Mouse (Mus musculus): ENCODE measurements at regions not wholly inside any gene's neighbourhood (a gene's known extent, or its start where the extent isn't known, plus 50 kb on each side); places are given as distances from the start of the nearest gene placed in this dataset.
A peak's percentile ranks its signal among the peaks of the same experiment; 100 is the strongest.
"Not testable (repeated sequence)": the region's sequence is repeated elsewhere in the genome, so short reads cannot be mapped to it uniquely, and the experiment has no call there.

DNA sequence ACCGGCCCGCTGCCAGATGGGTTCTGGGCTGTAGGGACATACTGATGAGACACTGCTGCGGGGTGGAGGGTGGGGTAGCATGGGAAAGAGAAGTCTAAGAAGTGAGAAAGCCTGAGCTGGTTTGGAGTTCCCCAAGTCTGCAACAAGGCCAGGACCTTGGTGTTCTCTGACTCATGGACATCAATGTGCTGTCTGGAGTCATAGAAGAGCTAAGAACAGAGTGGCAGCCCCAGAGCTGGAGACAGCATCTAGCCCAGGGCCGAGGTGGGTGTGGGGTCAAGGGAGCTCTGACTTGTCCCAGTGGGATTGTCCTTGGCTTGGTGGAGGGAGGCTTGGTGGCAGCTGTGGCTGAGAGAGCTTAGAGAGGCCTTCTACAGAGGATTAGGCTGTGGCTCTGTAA, 600.4 kb upstream of the Klhl29 start:
- intact Hi-C loops (cut with DNase I): no loop called here
- DNase-seq: no peak

DNA sequence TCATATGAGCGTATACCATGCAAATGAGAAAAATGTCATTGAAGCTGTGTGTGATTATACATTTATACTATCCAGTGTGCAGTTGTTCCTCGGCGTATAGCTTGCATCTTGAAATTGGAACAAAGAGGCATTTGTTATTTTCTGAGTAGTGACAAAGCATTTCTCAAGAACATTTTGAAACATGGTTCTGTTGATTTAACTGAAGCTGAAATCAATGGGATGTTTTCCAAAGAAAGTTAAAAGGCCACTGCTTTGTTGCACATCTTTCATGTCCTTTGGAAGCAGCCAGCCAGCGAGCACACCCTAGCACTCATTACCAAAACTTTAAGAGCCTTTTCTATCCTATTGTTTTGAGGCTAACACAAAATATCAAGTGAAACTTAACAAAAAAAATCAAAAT, 594.1 kb upstream of the Klhl29 start:
- DNase-seq: no peak
- intact Hi-C loops (cut with DNase I): no loop called here

DNA sequence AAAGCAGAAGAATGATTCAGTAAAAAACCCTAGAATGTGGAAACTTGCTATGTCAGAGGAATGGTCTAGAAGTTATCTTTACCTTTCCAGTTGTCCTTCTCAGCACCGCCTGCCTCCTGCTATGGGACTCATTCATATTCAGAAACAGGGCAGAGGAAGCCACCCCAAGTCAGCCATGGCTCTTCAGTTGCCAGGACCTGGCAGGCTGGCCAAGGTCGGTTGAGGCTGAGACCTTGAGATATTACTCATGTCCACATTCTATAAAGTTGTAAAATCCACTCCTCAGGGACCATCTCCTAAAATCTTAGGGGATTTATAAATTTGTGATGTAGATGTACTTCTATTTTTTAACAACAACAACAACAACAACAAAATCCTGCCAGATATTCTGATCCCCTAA, 580.7 kb upstream of the Klhl29 start:
- intact Hi-C loops (cut with DNase I): no loop called here
- no peak for DNase-seq

DNA sequence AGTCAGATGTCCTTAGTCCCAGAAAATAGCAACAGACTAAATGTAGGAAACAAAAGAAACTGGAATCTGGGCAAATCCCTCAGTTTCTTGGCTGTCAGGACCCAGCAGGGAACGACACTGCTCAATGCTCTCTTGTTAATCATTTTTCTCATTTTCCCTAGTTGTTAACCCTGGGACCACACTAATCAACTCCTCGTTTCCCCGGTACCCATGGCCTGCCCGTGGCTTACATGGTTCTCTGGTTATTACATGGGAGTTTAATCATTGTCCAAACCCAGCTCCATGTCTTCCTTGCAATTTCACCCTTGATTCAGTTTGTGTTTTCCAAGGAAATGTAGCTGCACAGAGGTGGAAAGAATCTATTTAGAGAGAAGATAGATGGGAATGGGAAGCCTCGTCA, 580.1 kb upstream of the Klhl29 start:
- DNase-seq: no peak
- intact Hi-C loops (cut with DNase I): no loop called here

DNA sequence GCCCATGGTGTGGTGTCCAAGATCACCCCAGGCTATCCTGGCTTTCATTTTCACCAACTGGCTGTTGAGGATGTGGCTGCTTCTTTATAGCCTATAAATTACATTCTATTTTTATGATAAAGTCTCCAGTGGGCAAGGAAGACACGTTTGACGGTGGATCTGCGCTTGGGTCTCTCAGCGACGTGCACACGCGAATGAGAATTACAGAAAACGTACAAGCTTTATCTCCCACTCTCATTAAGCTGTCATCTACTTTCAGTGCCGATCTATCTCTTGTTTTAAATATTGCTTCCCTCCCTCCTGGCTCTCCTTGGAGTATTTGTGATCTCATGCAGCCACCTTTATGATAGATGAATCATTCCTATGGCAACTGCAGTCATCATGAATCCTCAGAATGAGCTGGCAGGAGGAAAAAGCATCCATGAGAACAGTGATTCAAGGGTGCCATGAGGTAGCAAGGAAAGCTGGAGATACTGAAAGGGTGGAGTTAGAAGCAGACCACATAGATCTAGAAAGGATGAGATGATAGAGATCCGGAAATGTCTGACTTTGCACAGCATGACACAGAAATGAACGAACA, 568.0 kb upstream of the Klhl29 start:
- DNase-seq: no peak
- intact Hi-C loops (cut with DNase I): no loop called here

DNA sequence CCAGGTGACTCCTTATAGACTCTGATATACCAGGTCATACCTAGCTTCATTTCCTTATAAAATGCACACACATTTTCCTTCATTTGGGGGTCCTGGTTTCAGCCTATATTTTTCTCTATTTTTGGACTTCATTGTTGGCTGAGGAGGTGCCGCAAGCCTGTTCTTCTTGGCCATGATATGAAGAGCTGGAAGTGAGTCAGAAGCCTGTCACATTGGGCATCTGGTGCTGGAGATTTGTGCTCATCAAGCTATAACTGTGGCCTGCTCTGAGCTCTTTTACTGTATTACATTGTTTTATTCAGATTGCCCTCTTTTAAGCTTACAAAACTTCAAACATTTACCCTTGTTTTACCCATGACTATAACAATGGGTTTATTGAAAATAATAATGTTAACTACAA, 545.8 kb upstream of the Klhl29 start:
- DNase-seq: peak; percentile 44
- intact Hi-C loops (cut with DNase I): no loop called here

DNA sequence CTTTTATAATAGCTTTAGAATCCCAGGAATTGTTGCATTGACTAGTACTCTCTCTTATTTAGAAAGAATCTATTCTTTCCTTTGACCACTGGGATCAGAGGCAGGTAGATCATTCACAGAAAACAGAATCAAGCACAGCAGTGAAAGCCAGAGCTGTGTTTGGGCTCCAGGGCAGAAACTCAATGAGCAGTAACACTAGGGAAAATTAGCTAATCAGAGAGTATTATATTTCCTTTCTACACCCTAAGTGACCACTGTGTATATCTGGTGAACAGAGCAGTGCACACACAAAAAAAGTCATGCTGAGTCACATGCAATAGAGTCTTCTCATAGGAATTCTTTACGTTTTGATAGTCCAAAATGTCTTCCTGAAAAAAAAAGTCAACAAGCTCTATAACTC, 542.5 kb upstream of the Klhl29 start:
- intact Hi-C loops (cut with DNase I): no loop called here
- DNase-seq: no peak

DNA sequence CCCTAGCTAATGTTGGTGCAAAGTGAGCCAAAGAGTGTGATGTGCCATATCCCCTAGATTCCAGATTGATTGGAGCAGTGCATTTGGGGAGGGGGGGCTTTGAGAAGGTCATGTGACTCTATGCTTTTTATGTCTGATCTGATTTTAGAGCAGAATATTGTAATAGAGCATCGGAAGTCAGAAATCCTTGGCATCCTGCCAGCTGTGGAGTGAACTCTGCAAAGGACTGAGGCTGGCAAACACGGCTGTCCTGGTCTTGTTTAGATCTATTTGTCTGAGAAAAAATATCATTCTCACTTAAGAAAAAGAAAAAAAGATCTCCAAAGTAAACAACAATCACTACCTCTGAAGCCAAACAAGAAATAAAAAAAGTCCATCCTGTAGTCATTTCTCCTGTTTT, 530.8 kb upstream of the Klhl29 start:
- intact Hi-C loops (cut with DNase I): no loop called here
- peak; percentile 31 for DNase-seq

DNA sequence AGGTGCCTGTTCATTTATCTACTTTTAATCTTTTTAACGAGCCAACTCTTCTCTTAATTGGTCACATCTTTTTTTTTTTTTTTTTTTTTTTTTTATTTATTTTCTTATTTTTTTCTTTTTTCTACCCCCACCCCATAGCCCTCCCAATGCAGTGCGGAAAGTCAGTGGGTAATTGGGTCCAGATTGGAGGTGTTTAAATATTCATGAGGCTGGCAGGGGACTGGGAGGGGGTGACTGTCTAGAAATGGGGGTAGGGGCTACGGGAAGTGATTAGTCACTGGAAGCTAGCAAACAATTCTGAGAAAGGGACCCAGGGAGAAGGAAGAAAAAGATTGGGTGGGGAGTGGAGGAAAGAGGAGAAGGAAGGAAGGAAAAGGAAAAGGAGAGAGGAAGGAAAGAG, 516.3 kb upstream of the Klhl29 start:
- intact Hi-C loops (cut with DNase I); DNase-seq: not testable (repeated sequence)

DNA sequence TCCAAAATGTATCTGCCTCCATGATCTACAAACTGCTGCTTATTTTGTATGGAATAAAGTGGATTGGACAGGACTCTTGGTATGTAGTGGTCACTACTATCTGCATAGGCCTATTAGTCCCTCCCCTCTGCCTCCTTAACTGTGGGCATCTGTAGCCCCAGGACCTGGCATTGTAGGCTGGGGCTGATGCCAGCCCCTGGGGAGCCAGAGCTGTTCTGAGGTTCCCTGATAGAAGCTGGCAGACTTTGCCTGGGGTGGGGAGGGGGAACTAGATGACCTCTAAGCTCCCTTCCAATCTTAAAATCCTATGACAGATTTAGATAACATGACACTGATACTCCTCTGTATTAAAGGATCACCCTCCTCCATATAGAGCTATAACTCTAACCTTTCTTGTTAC, 491.2 kb upstream of the Klhl29 start:
- DNase-seq: peak; percentile 39
- intact Hi-C loops (cut with DNase I): no loop called here

DNA sequence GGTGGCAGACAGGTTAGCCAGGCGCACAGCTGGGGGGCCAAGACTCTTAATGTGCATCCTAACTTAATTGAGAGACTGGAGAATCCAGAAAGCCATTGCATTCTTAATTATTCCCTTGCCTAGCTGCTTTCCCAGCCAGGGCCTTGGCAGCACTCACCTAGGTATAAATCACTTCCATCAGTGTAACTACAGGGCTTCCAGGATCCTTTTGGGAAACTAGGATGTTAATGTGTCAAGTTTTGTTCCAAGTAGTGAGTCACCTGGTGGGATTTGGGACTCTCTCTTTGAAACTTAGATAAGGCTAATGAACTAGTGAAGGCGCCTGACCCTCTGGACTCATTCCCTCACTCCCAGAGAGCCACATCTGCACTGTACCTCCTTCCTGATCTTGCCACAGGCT, 484.3 kb upstream of the Klhl29 start:
- intact Hi-C loops (cut with DNase I): no loop called here
- DNase-seq: no peak

DNA sequence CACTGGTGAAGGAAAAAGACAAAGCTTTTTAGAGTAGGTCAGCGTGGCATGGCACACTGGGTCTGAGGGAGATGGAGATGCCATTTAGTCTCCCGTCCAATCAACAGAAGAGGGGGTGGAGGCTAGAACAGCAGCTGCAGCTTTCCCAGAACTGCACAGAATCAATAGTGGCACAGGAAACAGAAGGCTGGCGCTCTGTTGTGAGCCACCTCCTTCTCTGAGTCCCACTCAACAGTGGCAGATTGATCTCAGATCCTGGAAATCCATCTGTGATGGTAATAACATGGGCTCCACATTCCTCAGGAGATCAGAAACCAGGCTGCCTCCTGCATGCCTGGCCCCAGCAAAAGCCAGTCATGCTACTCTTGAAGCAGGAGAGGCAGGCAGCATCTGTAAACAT, 480.9 kb upstream of the Klhl29 start:
- intact Hi-C loops (cut with DNase I): no loop called here
- DNase-seq: peak; percentile 31

DNA sequence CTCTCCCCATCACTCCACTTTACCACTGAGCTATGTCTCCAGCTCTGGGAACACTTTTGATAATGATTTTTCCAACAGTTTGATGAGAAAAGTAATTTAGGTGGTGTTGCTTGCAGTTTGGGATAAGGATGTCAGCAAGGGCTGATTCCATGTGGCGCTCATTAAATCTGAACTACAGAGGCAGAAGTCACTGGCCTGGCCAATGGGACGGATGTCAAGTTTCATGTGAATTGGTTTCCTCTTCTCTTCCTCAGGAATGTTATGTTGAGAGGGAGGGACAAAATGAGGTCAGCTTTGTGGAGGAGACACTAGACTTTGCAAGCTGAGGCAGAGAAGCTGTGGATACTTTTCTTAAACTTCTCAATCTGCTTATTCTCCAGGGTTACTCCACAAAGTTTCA, 434.9 kb upstream of the Klhl29 start:
- intact Hi-C loops (cut with DNase I): no loop called here
- no peak for DNase-seq

DNA sequence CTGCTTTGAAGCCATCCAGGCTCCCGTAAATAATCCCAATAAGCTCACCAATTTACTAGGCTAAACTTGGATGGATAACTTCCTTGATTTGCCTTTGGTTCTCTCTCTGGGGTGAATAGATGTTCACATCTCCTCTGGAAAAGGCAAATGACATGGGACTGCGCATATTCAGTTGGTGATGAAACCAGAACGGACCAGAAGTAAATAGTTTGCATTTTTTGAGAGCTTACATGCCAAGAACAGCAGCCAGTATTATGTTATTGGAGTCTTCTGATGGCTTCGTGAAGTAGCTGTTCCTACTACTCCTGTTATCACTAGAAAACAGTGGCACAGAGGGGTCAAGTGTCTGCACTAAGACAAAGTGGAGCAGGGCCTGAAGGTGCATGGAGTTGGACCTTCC, 434.5 kb upstream of the Klhl29 start:
- DNase-seq: no peak
- intact Hi-C loops (cut with DNase I): no loop called here

DNA sequence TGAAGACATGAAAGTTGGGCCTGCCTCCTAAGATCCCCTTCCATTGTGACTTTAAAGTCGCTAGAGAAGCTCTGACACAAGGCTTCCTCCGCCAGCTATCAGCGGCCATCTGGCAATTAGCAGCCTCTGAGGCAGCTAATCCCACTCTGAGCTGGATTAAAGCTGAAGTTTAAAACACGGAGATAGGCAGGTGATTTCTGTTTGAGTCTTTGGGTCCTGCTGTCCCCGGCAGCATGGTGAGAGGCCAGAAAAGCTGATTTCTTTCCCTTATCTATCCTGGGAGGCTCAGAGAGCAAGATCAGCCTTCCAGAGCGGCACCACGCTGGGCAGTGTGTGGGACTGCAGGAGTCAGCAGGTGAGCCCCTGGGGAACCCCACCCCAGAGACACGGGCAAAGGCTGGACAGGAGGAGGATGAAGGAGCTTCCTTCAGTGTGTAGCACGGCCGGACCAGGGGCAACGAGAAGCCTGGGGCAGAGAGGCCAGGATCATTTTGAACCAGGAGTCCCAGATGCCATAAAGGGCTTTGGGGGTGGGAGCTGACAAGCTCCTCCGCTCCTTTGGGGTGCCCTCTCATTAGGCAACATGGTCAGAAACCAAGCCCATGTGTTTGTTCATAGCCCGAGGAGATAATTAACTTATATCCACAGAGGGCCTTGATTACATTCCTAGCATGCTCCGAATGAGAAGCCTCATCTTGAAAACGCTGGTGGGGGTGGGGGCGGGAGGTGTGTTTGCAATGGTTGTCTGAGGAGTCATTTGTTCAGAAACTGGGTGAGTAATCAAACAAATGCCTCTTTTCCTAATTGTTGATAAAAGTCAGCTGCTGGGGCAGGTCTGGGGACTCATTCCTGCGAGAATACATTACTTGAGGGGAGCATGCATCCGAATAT, 432.8 kb upstream of the Klhl29 start:
- peak; percentile 9 for DNase-seq

DNA sequence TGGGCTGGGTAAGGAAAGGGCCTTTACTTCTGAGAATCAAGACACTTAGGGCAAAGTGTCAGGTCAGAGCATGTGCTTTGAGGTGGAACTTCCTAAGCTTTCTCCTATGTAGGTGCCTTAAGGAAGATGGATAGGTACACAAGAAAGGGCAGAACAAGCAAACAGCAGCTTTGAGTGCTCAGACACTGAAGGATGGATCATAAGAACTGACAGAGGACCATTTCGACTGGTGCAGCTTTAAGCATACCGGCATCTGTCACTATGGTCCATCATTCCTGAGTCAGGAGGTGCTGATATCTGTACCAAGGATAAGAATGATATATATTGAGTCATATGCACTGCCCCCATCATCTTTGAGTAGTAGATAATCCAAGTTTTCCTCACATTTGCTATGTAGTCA, 430.2 kb upstream of the Klhl29 start:
- intact Hi-C loops (cut with DNase I): no loop called here
- no peak for DNase-seq

More for the DNA sequence above, 432.8 kb upstream of the Klhl29 start:
- intact Hi-C loops (cut with DNase I): no loop called here

DNA sequence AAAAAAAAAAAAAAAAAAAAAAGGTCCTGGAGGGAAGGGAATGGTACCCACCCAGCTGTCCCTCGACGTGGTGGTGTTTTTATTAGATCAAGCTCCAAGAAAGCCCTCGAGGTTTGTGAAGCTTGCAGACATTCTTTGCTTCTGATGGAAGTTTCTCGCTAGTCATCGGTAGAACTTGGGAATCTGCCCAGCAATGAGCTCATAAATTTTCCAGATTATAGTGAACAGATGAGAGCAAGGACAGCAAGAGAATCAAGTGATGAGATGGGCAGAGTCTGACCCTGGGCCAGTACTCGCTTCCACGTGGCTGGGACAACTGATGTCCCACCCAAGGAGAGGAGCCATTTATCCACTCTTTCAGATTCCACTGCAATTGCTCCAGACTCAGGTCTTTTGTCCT, 417.6 kb upstream of the Klhl29 start:
- intact Hi-C loops (cut with DNase I): no loop called here
- peak; percentile 4 for DNase-seq

DNA sequence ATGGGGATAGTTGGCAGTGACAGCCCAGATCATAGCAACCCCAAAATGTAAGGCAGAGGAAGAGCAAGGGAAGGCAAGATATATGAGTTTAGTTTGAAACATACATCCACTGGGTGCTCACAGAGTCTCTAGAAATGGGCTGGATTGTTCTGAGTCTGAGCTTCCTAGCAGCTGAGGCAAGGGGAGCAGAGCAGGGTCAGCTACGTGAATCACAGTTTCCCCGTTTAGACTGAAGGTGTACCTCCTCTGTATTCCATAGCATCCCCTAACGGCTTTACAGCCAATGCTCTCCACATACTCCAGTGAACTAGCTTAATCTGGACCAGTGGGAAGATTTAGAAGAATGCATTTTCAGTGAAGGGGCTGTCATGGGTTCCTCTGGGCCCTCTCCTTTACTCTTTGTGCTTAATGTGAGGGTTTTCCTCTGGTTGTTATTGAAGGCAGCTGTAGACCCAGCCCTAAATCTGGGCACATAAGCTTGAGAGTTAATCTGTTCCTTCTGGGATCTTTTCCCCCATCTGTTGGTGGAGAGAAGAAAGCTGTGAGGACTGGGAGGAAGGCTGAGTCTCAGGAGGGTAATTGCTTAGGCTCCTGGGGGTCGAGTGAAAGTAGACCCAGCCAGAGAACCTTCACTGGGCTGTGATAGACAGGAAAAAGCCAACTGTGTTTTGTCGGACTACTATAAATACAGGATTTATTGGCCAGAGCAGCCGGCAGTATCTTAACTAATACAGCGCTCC, 411.8 kb upstream of the Klhl29 start:
- intact Hi-C loops (cut with DNase I): no loop called here
- DNase-seq: no peak

DNA sequence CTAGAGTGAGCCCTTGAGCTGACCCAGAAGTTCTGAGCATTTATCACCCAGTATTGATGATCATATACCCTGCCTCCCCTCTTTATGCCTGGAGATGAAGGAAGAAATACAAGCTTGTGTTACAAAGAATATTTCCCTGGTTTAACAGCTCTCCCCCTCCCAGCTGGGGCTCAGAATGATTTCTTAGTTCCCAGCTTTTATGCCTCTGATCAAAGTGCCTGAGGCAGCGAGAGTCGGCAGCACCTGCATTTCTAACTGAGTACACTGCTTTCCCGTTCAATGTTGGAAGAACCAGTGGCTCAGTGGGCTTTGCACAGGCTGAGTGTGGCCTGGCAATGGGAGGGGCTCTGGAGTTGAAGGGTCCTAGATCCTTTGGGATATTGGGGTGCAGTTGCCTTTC, 405.8 kb upstream of the Klhl29 start:
- no peak for DNase-seq
- intact Hi-C loops (cut with DNase I): no loop called here

DNA sequence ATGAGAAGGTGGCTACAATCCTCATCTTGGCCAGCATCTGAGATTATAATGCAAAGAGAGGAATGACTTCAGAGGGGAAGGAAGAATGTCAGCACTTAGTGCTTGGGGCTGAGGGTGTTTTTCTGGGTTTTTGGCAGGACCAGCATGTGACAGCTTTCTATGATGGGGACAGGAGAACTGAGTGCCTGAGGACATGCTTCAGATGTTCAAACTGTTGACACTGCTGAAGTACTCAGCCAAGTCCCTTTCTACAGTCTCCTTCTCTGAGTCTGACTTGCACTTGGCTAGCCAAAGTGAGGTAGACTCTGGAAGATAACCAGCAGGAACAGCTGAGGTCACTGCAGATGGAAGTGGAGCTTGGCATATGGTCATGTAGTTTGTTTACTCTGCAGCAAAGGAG, 402.1 kb upstream of the Klhl29 start:
- intact Hi-C loops (cut with DNase I): no loop called here
- DNase-seq: no peak

DNA sequence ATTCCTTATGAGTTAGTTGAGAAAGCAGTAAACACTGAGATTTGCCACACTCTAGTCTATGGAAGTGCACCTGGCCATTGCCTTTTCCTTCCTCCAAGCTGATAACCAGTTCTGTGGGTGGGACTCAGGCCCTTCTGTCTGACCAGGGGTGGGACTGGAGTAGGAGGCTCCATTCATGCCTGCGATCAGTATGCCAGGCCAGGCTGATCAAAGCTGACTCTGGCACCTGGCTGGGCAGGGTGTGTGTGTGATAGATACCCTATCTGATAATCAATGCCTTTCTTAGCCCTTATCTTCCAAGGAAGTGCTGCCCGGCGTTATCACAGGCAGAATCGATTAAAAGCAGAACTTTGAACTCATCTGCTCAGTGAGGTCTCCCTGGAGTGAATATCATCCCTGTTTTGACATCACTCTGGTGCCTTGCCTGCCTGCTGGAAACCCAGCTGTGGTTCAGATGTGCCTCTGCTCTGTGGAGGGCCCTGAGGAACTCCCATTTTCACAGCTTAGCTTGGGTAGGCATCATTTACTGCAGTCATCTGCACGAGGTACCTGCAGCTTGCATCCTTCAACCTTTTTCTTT, 396.0 kb upstream of the Klhl29 start:
- no peak for DNase-seq
- intact Hi-C loops (cut with DNase I): no loop called here

DNA sequence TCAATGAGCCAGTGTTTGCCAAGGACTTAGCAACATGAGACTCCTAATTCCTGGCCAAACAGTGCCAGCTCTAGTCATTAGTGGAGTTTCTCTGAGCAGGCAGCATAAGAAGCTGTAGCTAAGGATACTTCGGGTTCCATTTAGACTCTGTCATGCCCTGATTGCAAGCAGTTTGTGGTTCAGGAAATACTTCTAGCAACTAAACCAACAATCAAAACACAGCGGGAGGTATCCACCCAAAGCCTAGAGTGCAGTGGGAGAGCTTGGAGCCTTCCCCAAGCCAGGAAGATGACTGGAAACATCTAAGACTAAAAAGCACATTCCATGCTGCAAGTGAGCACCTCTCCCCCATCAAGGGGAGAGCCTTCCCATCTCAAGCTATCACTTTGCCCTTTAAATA, 395.0 kb upstream of the Klhl29 start:
- no peak for DNase-seq
- intact Hi-C loops (cut with DNase I): no loop called here
